Mouse (Mus musculus) midbrain, embryonic 11.5 days (tissue): ENCODE data around the gene Pigv. TPM values are rescaled to one million over a fixed set of nuclear protein-coding genes. Genes with fewer than 3 reads are reported as not detected.

Experiments used
- ATAC-seq: fragments of 200-750 bp; cut with Nextera tagmentation; 2 replicates; pipeline ENCODE4 v1.8.0; 2017; ENCODE audit warnings: moderate TSS enrichment, moderate library complexity; ENCODE audit not compliant: low FRiP score
- DNase-seq: peaks from one replicate; pipeline ENCODE4 v3.0.0; 2015; ENCODE audit warnings: low spot score; ENCODE audit errors: missing footprints
- H3K27ac ChIP-seq: fragments of 300-500 bp; sonication (generic); 2 replicates; pipeline ENCODE4 v1.5.1; 2014; ENCODE audit warnings: low read depth, low read length
- H3K27me3 ChIP-seq: fragments of 300-500 bp; sonication (generic); 2 replicates; pipeline ENCODE4 v1.6.1; 2014; ENCODE audit warnings: mild to moderate bottlenecking, low read length, moderate library complexity, mixed read lengths; ENCODE audit not compliant: control insufficient read depth, insufficient read depth
- H3K36me3 ChIP-seq: fragments of 300-500 bp; sonication (generic); 2 replicates; pipeline ENCODE4 v1.6.1; 2014; ENCODE audit warnings: mild to moderate bottlenecking, low read length, moderate library complexity, mixed read lengths; ENCODE audit not compliant: control insufficient read depth, insufficient read depth
- H3K4me1 ChIP-seq: fragments of 300-500 bp; sonication (generic); 2 replicates; pipeline ENCODE4 v1.6.1; 2014; ENCODE audit warnings: low read length; ENCODE audit not compliant: control insufficient read depth, insufficient read depth
- H3K4me2 ChIP-seq: fragments of 300-500 bp; sonication (generic); 2 replicates; pipeline ENCODE4 v1.6.1; 2014; ENCODE audit warnings: mild to moderate bottlenecking, moderate library complexity
- H3K4me3 ChIP-seq: fragments of 300-500 bp; sonication (generic); 2 replicates; pipeline ENCODE4 v1.5.1; 2014; ENCODE audit warnings: low read depth, low read length
- H3K9ac ChIP-seq: fragments of 300-500 bp; sonication (generic); 2 replicates; pipeline ENCODE4 v1.6.1; 2014; ENCODE audit warnings: low read length
- H3K9me3 ChIP-seq: fragments of 300-500 bp; sonication (generic); 2 replicates; pipeline ENCODE4 v1.6.1; 2016; ENCODE audit warnings: low read length; ENCODE audit not compliant: control insufficient read depth
- WGBS: fragments of 180-500 bp; shearing (Covaris S2); extraction: QIAGEN DNeasy Blood & Tissue Kit; methylation state at CpG from one replicate; pipeline ENCODE4 v1.1.7; 2014; 5-methylcytosine and 5-hydroxymethylcytosine counted together
- polyA plus RNA-seq: library from polyadenylated mRNA; unstranded; fragments of >200 nt; fragmentation: Nextera tagmentation; extraction: Ambion mirVana; gene quantifications from 2 replicates; pipeline ENCODE4 v1.2.1, GENCODE M21; 2014

The Pigv gene
- 9.6 and 12.4 TPM in 2 replicates for polyA plus RNA-seq

DNA sequence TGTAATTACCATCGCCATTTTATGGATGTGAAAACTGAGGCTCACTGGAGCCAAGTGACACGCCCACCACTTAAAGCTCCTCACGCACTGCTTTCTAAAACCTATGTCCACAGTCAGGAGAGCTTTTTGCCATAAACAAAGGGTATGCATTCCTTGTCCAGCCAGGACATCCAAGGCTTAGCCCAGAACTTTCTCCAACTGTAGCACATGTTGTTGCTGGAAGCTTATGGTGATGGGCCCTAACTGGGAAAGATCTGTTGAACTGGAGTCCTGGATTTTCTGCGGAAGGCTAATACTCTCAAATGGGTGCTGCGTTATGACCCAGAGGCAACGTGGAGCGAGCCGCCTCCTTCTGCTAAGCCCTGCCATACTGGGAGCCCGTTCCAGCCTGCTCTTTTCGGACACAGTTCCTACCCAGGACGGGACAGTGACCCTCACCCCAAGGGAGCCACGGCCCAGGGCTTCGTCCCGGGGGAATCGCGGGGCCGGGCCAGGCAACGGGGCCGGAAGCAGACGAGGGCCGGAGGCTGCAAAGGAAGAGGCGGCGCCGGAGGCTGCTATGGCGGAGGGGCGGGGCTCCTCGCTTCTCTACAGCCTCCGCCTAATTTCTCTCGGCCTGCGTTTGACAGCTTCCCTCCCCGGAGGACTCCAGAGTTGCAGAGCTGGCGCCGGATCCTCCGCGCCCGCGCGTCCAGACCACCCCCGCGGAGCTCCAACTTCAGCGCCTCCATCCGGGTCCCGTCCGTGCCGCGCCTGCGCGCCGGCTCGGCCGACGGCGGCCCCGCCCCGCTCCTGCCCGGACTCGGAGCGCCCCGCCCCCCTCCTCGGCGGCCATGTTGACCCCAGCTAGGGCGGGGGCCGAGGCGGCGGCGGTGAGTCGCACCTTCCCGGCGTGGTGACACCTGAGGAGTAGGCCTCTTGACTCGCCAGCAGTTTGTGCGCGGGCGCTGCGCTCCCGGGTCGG, at the start of gene Pigv:
Pigv (minus strand) TSS at position 767 of the 964 bp plus-strand sequence.
- H3K36me3 ChIP-seq = no peaks in the 10 kb centered on the region
- under 1% methylated on average over 72 of the region's 76 CpGs for WGBS
- H3K9me3 ChIP-seq = no peaks in the 10 kb centered on the region
- no peaks in the 10 kb centered on the region for H3K27me3 ChIP-seq
- H3K4me1 ChIP-seq = peaks cover 24% of the 10 kb centered on the region
- peak; percentile 92 for ATAC-seq
- peak; percentile 99 for DNase-seq
- H3K4me2 ChIP-seq = peak within 1 kb of the TSS; percentile 56
- H3K9ac ChIP-seq = peak within 1 kb of the TSS; percentile 84
- peak within 1 kb of the TSS; percentile 73 for H3K4me3 ChIP-seq
- H3K27ac ChIP-seq = peak within 1 kb of the TSS; percentile 99

DNA sequence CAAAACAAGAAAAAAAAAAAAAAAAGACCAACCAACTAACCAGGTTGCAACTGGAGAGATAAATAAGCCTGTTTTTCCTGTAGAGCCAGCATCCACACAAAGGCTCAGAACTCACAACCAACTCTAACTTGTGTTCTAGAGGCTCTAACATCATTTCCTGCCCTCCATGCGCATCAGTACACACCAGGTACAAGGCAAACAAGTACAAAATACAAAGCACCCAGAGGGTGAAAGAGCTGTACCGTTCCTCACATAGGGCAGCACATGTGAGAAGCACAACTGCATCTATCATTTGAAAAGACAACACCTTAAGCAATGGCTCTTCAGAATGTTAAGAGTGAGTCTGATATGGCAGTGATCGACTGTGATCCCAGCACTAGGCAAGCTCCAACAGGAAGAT, 47.3 kb upstream of the Pigv start:
- Histone ChIP-seq H3K9me3 (no peaks in the 10 kb centered on the region), H3K27me3 (no peaks in the 10 kb centered on the region), H3K4me1 (no peaks in the 10 kb centered on the region), H3K36me3 (peaks cover 38% of the 10 kb centered on the region), H3K4me2 (no peak overlapping the region), H3K4me3 (no peak overlapping the region), H3K9ac (no peak overlapping the region), H3K27ac (no peak overlapping the region)
- no peak for DNase-seq
- ATAC-seq = no peak
- 93% methylated on average over 3 of the region's 3 CpGs for WGBS

DNA sequence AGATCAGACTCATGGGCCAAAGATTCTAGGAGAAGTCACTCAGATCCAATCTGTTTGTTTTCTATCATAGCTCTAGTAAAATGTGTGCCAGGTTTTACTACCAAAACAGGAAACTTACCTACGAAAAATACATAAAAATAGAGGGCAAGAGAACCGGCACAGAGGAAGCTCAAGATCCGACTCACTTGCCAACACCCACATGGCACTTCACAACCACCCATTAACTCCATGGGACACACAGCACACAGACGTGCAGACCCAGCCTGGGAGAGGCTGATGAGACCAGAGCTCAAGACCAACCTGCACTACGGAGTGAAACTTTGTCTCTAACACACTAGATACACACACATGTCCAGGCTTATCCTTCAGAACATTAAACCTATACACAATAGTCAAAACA, 40.3 kb upstream of the Pigv start:
- ATAC-seq (no peak), DNase-seq (no peak)
- Histone ChIP-seq H3K9ac (no peak overlapping the region), H3K4me2 (no peak overlapping the region), H3K36me3 (peaks cover 5% of the 10 kb centered on the region; the same call in 1 of the 2 replicates), H3K27ac (no peak overlapping the region), H3K9me3 (no peaks in the 10 kb centered on the region), H3K27me3 (no peaks in the 10 kb centered on the region), H3K4me3 (no peak overlapping the region), H3K4me1 (peaks cover 6% of the 10 kb centered on the region; the same call in 1 of the 2 replicates)
- 88% methylated on average over 5 of the region's 5 CpGs for WGBS

DNA sequence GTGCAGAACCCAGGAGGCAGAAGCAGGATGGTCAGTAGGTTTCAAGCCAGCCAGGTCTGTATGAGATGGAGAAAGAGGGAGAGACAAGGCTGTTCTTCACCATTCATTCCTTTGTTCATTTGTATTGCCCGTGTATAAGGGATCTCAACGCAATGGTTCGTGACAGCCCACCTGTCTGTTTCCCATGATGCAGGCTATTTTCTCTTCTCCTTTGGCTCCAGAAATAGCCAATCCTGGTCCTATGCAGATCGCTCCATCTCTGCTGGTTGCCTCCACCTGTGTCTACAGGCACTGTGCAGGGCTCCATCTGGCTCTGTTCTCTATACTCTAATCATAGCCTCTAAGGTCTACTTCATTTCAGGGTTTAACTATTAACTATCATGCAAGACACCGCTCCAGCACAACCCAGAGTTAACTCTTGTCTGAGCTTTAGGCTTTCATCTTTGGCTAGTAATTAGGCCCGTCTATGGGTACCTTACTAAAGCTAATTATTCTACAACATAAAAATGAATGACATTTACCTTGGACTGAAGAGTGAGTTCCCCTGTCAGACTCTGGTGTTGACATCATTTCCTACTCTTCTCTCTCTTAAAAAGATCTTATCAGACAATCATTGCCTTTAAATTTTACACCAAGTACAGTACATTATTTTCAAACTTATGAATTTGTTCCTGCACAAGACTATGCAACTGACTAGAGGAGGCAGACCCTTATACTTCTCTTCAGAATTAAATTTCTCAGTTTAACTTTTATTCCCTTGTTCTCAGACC, 39.0 kb upstream of the Pigv start:
- 94% methylated on average over 6 of the region's 6 CpGs for WGBS
- Histone ChIP-seq H3K9ac (no peak overlapping the region), H3K9me3 (no peaks in the 10 kb centered on the region)

DNA sequence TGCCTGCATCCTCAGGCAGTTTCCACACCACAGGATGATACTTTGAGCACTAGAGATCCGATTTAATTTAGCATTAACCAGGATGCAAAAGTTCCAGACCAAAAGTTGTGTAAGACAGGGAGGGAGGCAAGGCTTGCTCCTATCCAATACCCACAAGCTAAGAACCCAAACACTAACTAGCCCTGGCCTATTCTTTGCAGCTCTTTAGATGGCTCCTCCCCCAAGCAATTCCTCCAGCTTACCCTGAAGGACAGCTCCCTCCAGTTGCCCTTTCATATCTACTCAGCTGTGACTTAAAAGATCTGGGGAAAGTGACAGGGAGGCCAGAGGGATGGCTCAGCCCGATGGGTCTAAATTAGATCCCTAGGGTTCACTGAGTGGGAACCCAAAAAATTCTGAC, 36.9 kb upstream of the Pigv start:
- H3K9me3 ChIP-seq = no peaks in the 10 kb centered on the region
- H3K27ac ChIP-seq = no peak overlapping the region
- H3K4me3 ChIP-seq = no peak overlapping the region
- peaks cover 6% of the 10 kb centered on the region; the same call in 1 of the 2 replicates for H3K4me1 ChIP-seq
- no peak overlapping the region for H3K9ac ChIP-seq
- ATAC-seq (no peak), DNase-seq (no peak)
- no peaks in the 10 kb centered on the region for H3K27me3 ChIP-seq
- no peak overlapping the region for H3K4me2 ChIP-seq
- WGBS = 41% methylated on average over 2 of the region's 2 CpGs
- no peaks in the 10 kb centered on the region; the same call in 1 of the 2 replicates for H3K36me3 ChIP-seq

More for the DNA sequence above, 39.0 kb upstream of the Pigv start:
- no peak for ATAC-seq
- Histone ChIP-seq H3K4me3 (no peak overlapping the region), H3K4me1 (peaks cover 6% of the 10 kb centered on the region; the same call in 1 of the 2 replicates), H3K27me3 (no peaks in the 10 kb centered on the region), H3K27ac (no peak overlapping the region), H3K36me3 (peaks cover 2% of the 10 kb centered on the region; the same call in 1 of the 2 replicates), H3K4me2 (no peak overlapping the region)
- no peak for DNase-seq

DNA sequence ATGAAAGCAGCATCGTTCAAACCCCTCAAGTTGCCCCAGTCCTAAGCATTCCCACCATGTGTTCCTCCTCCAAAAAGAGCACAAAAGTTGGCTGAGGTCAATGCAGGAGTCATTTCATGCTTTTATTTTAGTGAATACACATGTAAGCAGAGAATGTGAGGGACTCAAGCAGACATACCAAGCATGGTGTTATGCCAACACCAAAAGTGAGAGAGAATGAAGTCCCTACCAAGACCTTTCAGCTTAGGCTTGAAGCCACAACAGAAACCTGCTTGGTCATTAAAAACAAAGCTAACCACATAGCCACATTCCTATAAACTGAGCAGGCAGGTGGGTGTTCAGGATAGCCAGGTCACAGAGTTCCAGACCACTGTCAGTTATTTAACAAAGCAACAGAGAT, 35.0 kb upstream of the Pigv start:
- no peak overlapping the region for H3K4me2 ChIP-seq
- ATAC-seq (no peak), DNase-seq (no peak)
- peaks cover 6% of the 10 kb centered on the region; the same call in 1 of the 2 replicates for H3K4me1 ChIP-seq
- H3K9me3 ChIP-seq = no peaks in the 10 kb centered on the region
- 77% methylated on average over 1 of the region's 1 CpGs for WGBS
- no peak overlapping the region for H3K27ac ChIP-seq
- H3K27me3 ChIP-seq = no peaks in the 10 kb centered on the region
- peaks cover 3% of the 10 kb centered on the region; the same call in 1 of the 2 replicates for H3K36me3 ChIP-seq
- no peak overlapping the region for H3K4me3 ChIP-seq
- no peak overlapping the region for H3K9ac ChIP-seq

DNA sequence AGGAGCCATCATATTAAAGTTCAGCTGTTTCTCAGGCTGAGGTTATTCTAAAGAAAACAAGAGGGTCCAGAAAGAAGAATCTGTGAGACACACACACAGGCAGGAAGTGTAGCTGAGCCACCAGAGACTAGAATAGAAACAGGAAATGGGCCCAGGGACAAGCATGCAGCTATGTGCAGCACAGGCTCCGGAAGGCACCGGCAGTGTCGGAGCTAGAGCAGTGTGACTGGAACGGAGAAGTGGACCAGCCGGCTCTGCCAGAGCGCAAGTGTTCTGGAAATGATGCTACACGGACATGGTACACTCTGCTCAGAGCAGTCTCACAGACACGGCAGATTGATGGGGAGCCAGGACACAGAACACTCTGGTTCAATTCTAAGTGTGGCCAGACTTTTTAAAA, 34.5 kb upstream of the Pigv start:
- no peaks in the 10 kb centered on the region for H3K9me3 ChIP-seq
- H3K4me2 ChIP-seq = no peak overlapping the region
- no peak for ATAC-seq
- no peak overlapping the region for H3K4me3 ChIP-seq
- H3K4me1 ChIP-seq = peaks cover 6% of the 10 kb centered on the region; the same call in 1 of the 2 replicates
- no peak overlapping the region for H3K27ac ChIP-seq
- WGBS = 84% methylated on average over 8 of the region's 8 CpGs
- DNase-seq = no peak
- H3K9ac ChIP-seq = no peak overlapping the region
- H3K27me3 ChIP-seq = no peaks in the 10 kb centered on the region
- peaks cover 3% of the 10 kb centered on the region; the same call in 1 of the 2 replicates for H3K36me3 ChIP-seq

DNA sequence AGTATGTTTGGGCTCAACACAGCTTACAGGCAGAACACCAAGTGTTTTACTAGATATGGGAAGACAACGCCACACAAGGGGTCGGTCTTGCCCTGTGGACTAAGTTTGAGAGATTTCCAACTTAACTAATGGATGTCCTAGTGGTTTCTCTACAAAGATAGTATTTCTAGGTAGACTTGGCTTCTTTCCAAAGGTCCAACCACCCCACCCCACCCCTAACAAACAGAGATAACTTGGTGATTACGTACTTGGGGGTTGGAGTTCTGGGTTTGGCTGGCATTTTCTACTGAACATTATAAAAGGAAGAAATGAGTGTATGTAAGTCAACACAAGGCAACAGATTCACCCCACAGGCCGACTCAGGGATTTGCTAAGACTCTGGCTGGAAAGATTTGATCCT, 32.6 kb upstream of the Pigv start:
- H3K4me3 ChIP-seq = no peak overlapping the region
- no peak for ATAC-seq
- H3K4me1 ChIP-seq = peaks cover 6% of the 10 kb centered on the region; the same call in 1 of the 2 replicates
- no peak overlapping the region for H3K27ac ChIP-seq
- H3K36me3 ChIP-seq = peaks cover 7% of the 10 kb centered on the region
- 95% methylated on average over 4 of the region's 4 CpGs for WGBS
- H3K27me3 ChIP-seq = no peaks in the 10 kb centered on the region
- no peaks in the 10 kb centered on the region for H3K9me3 ChIP-seq
- no peak for DNase-seq
- no peak overlapping the region for H3K4me2 ChIP-seq
- H3K9ac ChIP-seq = no peak overlapping the region
